Mouse (Mus musculus) MEL (cell line): ENCODE results near the gene Cdhr5. TPM values are rescaled to one million over a fixed set of nuclear protein-coding genes. Genes with fewer than 3 reads are reported as not detected.
A peak's percentile ranks its signal among the peaks of the same experiment; 100 is the strongest.

Experiments
- DNase-seq: peaks from one replicate; pipeline ENCODE4 v3.0.0; 2011; ENCODE audit warnings: low read depth, low spot score
- H3K27ac ChIP-seq: 2 replicates; pipeline ENCODE4 v1.5.1; 2012; ENCODE audit warnings: low read depth, mild to moderate bottlenecking, control low read depth, low read length, moderate library complexity; ENCODE audit not compliant: control insufficient read depth
- H3K27me3 ChIP-seq, 2 experiments: fragments of 150-350 bp in 1 of 2; sonication (generic) in 1 of 2; 2 replicates each; pipeline ENCODE4 v1.6.1; 2012; ENCODE audit warnings: low read length in 2 of 2, mild to moderate bottlenecking in 2 of 2, improper control_type of control experiment in 1 of 2, moderate library complexity in 1 of 2; ENCODE audit not compliant: insufficient read depth in 2 of 2, control insufficient read depth in 1 of 2
- H3K36me3 ChIP-seq, 2 experiments: 2 replicates each; pipeline ENCODE4 v1.6.1; 2012 to 2014; ENCODE audit warnings: low read length in 2 of 2, improper control_type of control experiment in 1 of 2, inconsistent platforms in 1 of 2, mild to moderate bottlenecking in 1 of 2; ENCODE audit not compliant: insufficient read depth in 2 of 2, control insufficient read depth in 1 of 2
- H3K4me1 ChIP-seq, 2 experiments: fragments of 150-350 bp in 1 of 2; sonication (generic) in 1 of 2; 2 replicates each; pipeline ENCODE4 v1.6.1; 2012; ENCODE audit warnings: low read length in 2 of 2, improper control_type of control experiment in 1 of 2, mild to moderate bottlenecking in 1 of 2; ENCODE audit not compliant: insufficient read depth in 2 of 2, control insufficient read depth in 1 of 2
- H3K4me3 ChIP-seq, 2 experiments: fragments of 150-350 bp in 1 of 2; sonication (generic) in 1 of 2; 2 replicates each; pipeline ENCODE4 v1.5.1; 2012; ENCODE audit warnings: low read depth in 2 of 2, low read length in 2 of 2, mild to moderate bottlenecking in 2 of 2, moderate library complexity in 2 of 2, control low read depth in 1 of 2, improper control_type of control experiment in 1 of 2; ENCODE audit not compliant: control insufficient read depth in 1 of 2, insufficient read depth in 1 of 2
- H3K79me2 ChIP-seq: 2 replicates; pipeline ENCODE4 v1.6.1; 2012; ENCODE audit warnings: mild to moderate bottlenecking, low read length, moderate library complexity; ENCODE audit not compliant: control insufficient read depth, poor library complexity, insufficient read depth
- H3K9ac ChIP-seq: 2 replicates; pipeline ENCODE4 v1.6.1; 2012; ENCODE audit warnings: low read depth, mild to moderate bottlenecking, control low read depth, low read length, moderate library complexity; ENCODE audit not compliant: control insufficient read depth, poor library complexity, severe bottlenecking
- H3K9me3 ChIP-seq: fragments of 150-350 bp; sonication (generic); replicated peaks from 2 replicates; pipeline ENCODE4 v1.6.1; 2012; ENCODE audit warnings: mild to moderate bottlenecking, low read length, improper control_type of control experiment, moderate library complexity; ENCODE audit not compliant: insufficient read depth
- ETS1 ChIP-seq: IDR thresholded peaks from 2 replicates; pipeline ENCODE4 v1.6.1; 2012; ENCODE audit warnings: low read depth, mild to moderate bottlenecking, inconsistent platforms, low read length, improper control_type of control experiment, moderate library complexity
- GATA1 ChIP-seq: IDR thresholded peaks from 2 replicates; pipeline ENCODE4 v1.6.1; 2011; ENCODE audit warnings: low read depth, low read length, improper control_type of control experiment
- HCFC1 ChIP-seq: IDR thresholded peaks from 2 replicates; pipeline ENCODE4 v1.6.1; 2012; ENCODE audit warnings: low read depth, mild to moderate bottlenecking, inconsistent platforms, low read length, improper control_type of control experiment, moderate library complexity
- MAFK ChIP-seq: IDR thresholded peaks from 2 replicates; pipeline ENCODE4 v1.6.1; 2011; ENCODE audit warnings: low read depth, mild to moderate bottlenecking, low read length, improper control_type of control experiment, borderline replicate concordance
- MAX ChIP-seq: IDR thresholded peaks from 2 replicates; pipeline ENCODE4 v1.6.1; 2011; ENCODE audit warnings: low read length, improper control_type of control experiment
- MXI1 ChIP-seq: IDR thresholded peaks from 2 replicates; pipeline ENCODE4 v1.6.1; 2011; ENCODE audit warnings: mild to moderate bottlenecking, low read depth, low read length, improper control_type of control experiment
- POLR2A ChIP-seq, 2 experiments: IDR thresholded peaks; 2 replicates each; pipeline ENCODE4 v1.6.1; 2011 to 2012; ENCODE audit warnings: low read length in 2 of 2, mild to moderate bottlenecking in 2 of 2, control low read depth in 1 of 2, improper control_type of control experiment in 1 of 2, low read depth in 1 of 2, moderate library complexity in 1 of 2; ENCODE audit not compliant: control insufficient read depth in 1 of 2, insufficient read depth in 1 of 2, poor library complexity in 1 of 2
- POLR2AphosphoS2 ChIP-seq: IDR thresholded peaks from 2 replicates; pipeline ENCODE4 v1.6.1; 2011; ENCODE audit warnings: low read length, improper control_type of control experiment
- SIN3A ChIP-seq: IDR thresholded peaks from 2 replicates; pipeline ENCODE4 v1.6.1; 2012; ENCODE audit warnings: low read length, improper control_type of control experiment, inconsistent platforms
- SMC3 ChIP-seq: IDR thresholded peaks from 2 replicates; pipeline ENCODE4 v1.6.1; 2011; ENCODE audit warnings: low read depth, low read length, improper control_type of control experiment
- TBP ChIP-seq: IDR thresholded peaks from 2 replicates; pipeline ENCODE4 v1.8.0; 2011; ENCODE audit warnings: low read depth, low read length, improper control_type of control experiment
- TCF12 ChIP-seq: IDR thresholded peaks from 2 replicates; pipeline ENCODE4 v1.6.1; 2014; ENCODE audit warnings: low read depth, mild to moderate bottlenecking, inconsistent platforms, low read length, improper control_type of control experiment, moderate library complexity
- UBTF ChIP-seq: IDR thresholded peaks from 2 replicates; pipeline ENCODE4 v1.6.1; 2012; ENCODE audit warnings: low read depth, mild to moderate bottlenecking, inconsistent platforms, low read length, improper control_type of control experiment, moderate library complexity, borderline replicate concordance; ENCODE audit not compliant: insufficient read depth
- USF1 ChIP-seq: IDR thresholded peaks from 2 replicates; pipeline ENCODE4 v1.6.1; 2014; ENCODE audit warnings: low read depth, mild to moderate bottlenecking, inconsistent platforms, low read length, improper control_type of control experiment, moderate library complexity
- ZKSCAN1 ChIP-seq: IDR thresholded peaks from 2 replicates; pipeline ENCODE4 v1.6.1; 2012; ENCODE audit warnings: low read depth, mild to moderate bottlenecking, inconsistent platforms, low read length, improper control_type of control experiment, moderate library complexity
- ZMIZ1 ChIP-seq: IDR thresholded peaks from 2 replicates; pipeline ENCODE4 v1.6.1; 2012; ENCODE audit warnings: low read depth, mild to moderate bottlenecking, inconsistent platforms, low read length, improper control_type of control experiment, moderate library complexity
- polyA plus RNA-seq, 2 experiments: library from polyadenylated mRNA; stranded (reverse) in 1 of 2; unstranded in 1 of 2; fragments of >175 nt in 1 of 2; fragments of >200 nt in 1 of 2; gene quantifications; 2 replicates each; pipeline versions ENCODE4 v1.2.1 to v1.2.4; 2012; ENCODE audit warnings: low replicate concordance in 2 of 2, low read depth in 1 of 2; ENCODE audit not compliant: insufficient read length in 2 of 2, insufficient read depth in 1 of 2, missing spikeins in 1 of 2
- total RNA-seq: library from RNA; depleted of rRNA; stranded (reverse); fragments of 300-350 nt; gene quantifications from 2 replicates; pipeline ENCODE4 v1.2.3, GENCODE M21; 2012

The Cdhr5 gene
- total and polyA plus RNA-seq, 3 experiments = not detected

DNA sequence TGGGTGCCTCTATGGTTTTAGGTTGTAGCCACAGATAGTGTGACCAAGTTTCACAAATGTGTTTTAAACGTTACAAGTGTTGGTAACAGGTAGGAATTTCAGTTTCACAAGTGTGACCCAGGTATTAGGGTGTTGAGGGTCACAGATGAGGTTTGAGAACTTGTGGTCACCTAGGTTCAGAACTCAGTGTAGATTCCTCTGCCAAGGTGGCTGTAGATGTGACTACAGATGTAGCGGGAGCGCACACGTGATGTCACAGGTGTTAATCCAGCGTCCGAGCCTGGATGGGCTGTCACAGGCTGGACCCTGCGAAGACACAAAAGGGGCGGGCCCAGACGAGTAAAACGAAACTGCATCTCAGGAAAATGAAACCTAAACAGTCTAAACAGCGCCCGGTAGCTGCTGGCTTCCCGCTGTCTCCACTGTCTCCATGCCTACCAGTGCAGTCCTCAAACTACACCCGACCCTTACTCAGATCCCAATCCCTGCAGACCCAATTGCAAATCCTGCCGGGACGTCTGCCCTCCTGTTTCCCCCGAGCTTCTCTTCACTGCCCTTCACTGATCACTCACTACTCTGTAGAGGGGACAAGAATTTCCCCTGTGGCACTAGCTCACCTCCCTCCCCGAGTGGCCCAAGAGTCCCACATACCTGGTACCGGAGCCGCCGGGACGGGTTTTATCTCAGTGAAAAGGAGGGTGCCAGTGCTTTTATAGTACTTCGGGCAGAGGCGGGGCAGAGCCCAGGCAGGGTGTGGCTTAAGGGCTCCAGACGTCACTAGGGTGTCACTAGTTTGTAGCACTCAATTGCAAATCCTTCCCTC is 10.6 kb downstream of the Cdhr5 start, which contains the start of gene Irf7:
Irf7 (minus strand) TSS at position 743 of the 823 bp plus-strand sequence.
- peak; percentile 79 for DNase-seq
- no peaks in the 10 kb centered on the region for H3K27me3 ChIP-seq
- no peaks in the 10 kb centered on the region for H3K9me3 ChIP-seq
- H3K27ac ChIP-seq = no peak within 1 kb of the TSS
- no peak for TF ChIP-seq MAFK
- TF ChIP-seq HCFC1 = 0 out of 2 replicates have a peak, but pooled peaks have one; percentile 33
- no peak for TF ChIP-seq POLR2AphosphoS2
- no peak for TF ChIP-seq MAX
- TF ChIP-seq TBP = peak; percentile 91
- no peak for TF ChIP-seq SMC3
- peak in 1 of 2 experiments; percentile 44; a peak in 1 of 4 replicates for TF ChIP-seq POLR2A (IDR thresholded peaks at IDR 0.05; ENCODE audit: control insufficient read depth in 1 of 2, insufficient read depth in 1 of 2, low read depth in 1 of 2, low read length in 2 of 2, poor library complexity in 1 of 2)
- TF ChIP-seq UBTF = no peak
- TF ChIP-seq SIN3A = 0 out of 2 replicates have a peak, but pooled peaks have one; percentile 53
- TF ChIP-seq MXI1 = peak; percentile 17; the same call in 1 of the 2 replicates
- TF ChIP-seq USF1 = peak; percentile 48; the same call in 1 of the 2 replicates
- TF ChIP-seq GATA1 = no peak
- no peaks in the 10 kb centered on the region for H3K79me2 ChIP-seq
- H3K4me1 ChIP-seq = peaks cover 2 to 3% of the 10 kb centered on the region in 2 experiments; a peak in 2 of 4 replicates
- peak within 1 kb of the TSS; percentile 52 for H3K9ac ChIP-seq
- H3K36me3 ChIP-seq = no peaks in the 10 kb centered on the region; a peak in 2 of 4 replicates
- peak within 1 kb of the TSS; percentile 62 to 79 for H3K4me3 ChIP-seq

DNA sequence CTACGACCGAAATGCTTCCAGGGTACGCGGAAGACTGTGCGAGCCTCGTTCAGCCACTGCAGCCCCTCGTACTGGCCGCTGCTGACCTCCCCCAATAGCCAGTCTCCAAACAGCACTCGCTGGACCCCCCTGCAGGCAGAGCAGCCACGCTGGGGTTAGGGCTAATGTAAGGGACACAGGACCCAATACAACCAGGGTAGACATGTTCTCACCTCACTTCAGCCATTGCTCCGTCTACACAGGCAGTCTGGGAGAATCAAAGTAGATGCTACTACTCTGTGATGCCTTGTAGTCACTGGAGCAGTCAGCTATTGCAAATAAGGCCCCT is 11.2 kb downstream of the Cdhr5 start:
- no peak for TF ChIP-seq ZMIZ1
- TF ChIP-seq MXI1 = 0 out of 2 replicates have a peak, but pooled peaks have one; percentile 35
- TF ChIP-seq ETS1 = no peak
- no peak for TF ChIP-seq ZKSCAN1
- no peak for TF ChIP-seq UBTF
- TF ChIP-seq TCF12 = no peak
- no peak for TF ChIP-seq MAX
- TF ChIP-seq, all 39 proteins: peak for 1
- Histone ChIP-seq H3K4me1 (peaks cover 2 to 3% of the 10 kb centered on the region in 2 experiments; a peak in 2 of 4 replicates), H3K9me3 (no peaks in the 10 kb centered on the region), H3K4me3 (peak overlapping the region in 1 of 2 experiments; percentile 79; a peak in 2 of 4 replicates), H3K9ac (no peak overlapping the region), H3K79me2 (no peaks in the 10 kb centered on the region), H3K36me3 (peaks cover 0 to 2% of the 10 kb centered on the region in 2 experiments; a peak in 2 of 4 replicates), H3K27me3 (no peaks in the 10 kb centered on the region), H3K27ac (no peak overlapping the region)
- no peak for DNase-seq
